Mouse (Mus musculus): ENCODE data around the gene Nfe2l1.
A peak's percentile ranks its signal among the peaks of the same experiment; 100 is the strongest.
"Not testable (repeated sequence)": the region's sequence is repeated elsewhere in the genome, so short reads cannot be mapped to it uniquely, and the experiment has no call there.

DNA sequence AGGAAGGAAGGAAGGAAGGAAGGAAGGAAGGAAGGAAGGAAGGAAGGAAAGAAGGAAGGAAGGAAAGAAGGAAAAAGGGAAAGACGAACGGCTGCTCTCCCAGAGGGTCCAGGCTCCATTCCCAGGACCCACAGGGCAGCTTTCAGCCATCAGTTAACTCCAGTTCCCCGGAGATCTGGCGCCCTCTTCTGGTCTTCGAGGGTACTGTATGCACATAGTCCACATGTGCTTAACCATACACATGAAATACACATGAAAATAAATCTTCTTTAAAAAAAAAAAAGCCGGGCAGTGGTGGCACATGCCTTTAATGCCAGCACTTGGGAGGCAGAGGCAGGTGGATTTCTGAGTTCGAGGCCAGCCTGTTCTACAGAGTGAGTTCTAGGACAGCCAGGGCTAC is 44.9 kb downstream of the Nfe2l1 start:
- TF ChIP-seq CTCF (IDR thresholded peaks at IDR 0.05; ENCODE audit: low read depth) = peak; percentile 58
- not testable (repeated sequence) for TF ChIP-seq EP300 (IDR thresholded peaks at IDR 0.05; ENCODE audit: low read depth)

All from heart, postnatal 0 days (tissue).